Mouse (Mus musculus): ENCODE results near the gene Anks1b.

The Anks1b gene

GRCm38 (mm10) chr10:89873146-89873950 lies at the start of gene Anks1b:
Gene Anks1b (plus strand): TSS chr10:89873509.
- DNase-seq: peak; percentile 79

GRCm38 (mm10) chr10:89823906-89824305 lies 49.4 kb upstream of the Anks1b start:
- peak; percentile 55 for DNase-seq

GRCm38 (mm10) chr10:89826896-89827295 lies 46.4 kb upstream of the Anks1b start:
- peak; percentile 45 for DNase-seq

GRCm38 (mm10) chr10:89832334-89832733 lies 41.0 kb upstream of the Anks1b start:
- peak; percentile 33 for DNase-seq

GRCm38 (mm10) chr10:89833166-89833565 lies 40.1 kb upstream of the Anks1b start:
- peak; percentile 19 for DNase-seq

- DNase-seq: no peak
Observed at GRCm38 (mm10) chr10:89837476-89837875, 35.8 kb upstream of the Anks1b start.

- DNase-seq: no peak
Observed at GRCm38 (mm10) chr10:89838834-89839233, 34.5 kb upstream of the Anks1b start.

- DNase-seq: no peak
Observed at GRCm38 (mm10) chr10:89850951-89851350, 22.4 kb upstream of the Anks1b start.

GRCm38 (mm10) chr10:89855251-89855875 lies 17.9 kb upstream of the Anks1b start:
- DNase-seq: no peak

GRCm38 (mm10) chr10:89856286-89856685 lies 17.0 kb upstream of the Anks1b start:
- no peak for DNase-seq

- no peak for DNase-seq
Observed at GRCm38 (mm10) chr10:89868211-89868610, 5.1 kb upstream of the Anks1b start.

GRCm38 (mm10) chr10:89868836-89869235 lies 4.5 kb upstream of the Anks1b start:
- DNase-seq: no peak

GRCm38 (mm10) chr10:89872501-89873145 lies 686 bp upstream of the Anks1b start:
- DNase-seq: peak; percentile 84

- DNase-seq: peak; percentile 32
Observed at GRCm38 (mm10) chr10:89874036-89874435, 727 bp downstream of the Anks1b start.

GRCm38 (mm10) chr10:89883561-89883960 lies 10.3 kb downstream of the Anks1b start:
- DNase-seq: no peak

GRCm38 (mm10) chr10:89902720-89903337 lies 29.5 kb downstream of the Anks1b start:
- peak; percentile 43 for DNase-seq

- DNase-seq: no peak
Observed at GRCm38 (mm10) chr10:89911889-89912288, 38.6 kb downstream of the Anks1b start.

- peak; percentile 44 for DNase-seq
Observed at GRCm38 (mm10) chr10:89913174-89913573, 39.9 kb downstream of the Anks1b start.

- peak; percentile 71 for DNase-seq
Observed at GRCm38 (mm10) chr10:89917141-89917540, 43.8 kb downstream of the Anks1b start.

GRCm38 (mm10) chr10:89921965-89922364 lies 48.7 kb downstream of the Anks1b start:
- DNase-seq: no peak

- no peak for DNase-seq
Observed at GRCm38 (mm10) chr10:89942180-89942579, 68.9 kb downstream of the Anks1b start.

GRCm38 (mm10) chr10:89946636-89947349 lies 73.5 kb downstream of the Anks1b start:
- DNase-seq: no peak

GRCm38 (mm10) chr10:89974361-89974760 lies 101.1 kb downstream of the Anks1b start:
- no peak for DNase-seq

All from retina, postnatal 1 day (tissue).